Mouse (Mus musculus) olfactory bulb, adult 2 months (tissue): Measurements from ENCODE around the gene Abhd14a.

ENCODE experiments used
- CTCF ChIP-seq: fragments of 200-500 bp; IDR thresholded peaks from 2 replicates; pipeline ENCODE4 v1.5.1; 2012; ENCODE audit warnings: low read depth, mild to moderate bottlenecking, low read length, moderate library complexity; ENCODE audit not compliant: insufficient read depth
- POLR2A ChIP-seq: fragments of 200-500 bp; IDR thresholded peaks from 2 replicates; pipeline ENCODE4 v1.6.1; 2012; ENCODE audit warnings: mild to moderate bottlenecking, low read depth, low read length, moderate library complexity; ENCODE audit not compliant: insufficient read depth

- TF ChIP-seq POLR2A (no peak), CTCF (no peak)
Measured at GRCm38 (mm10) chr9:106444836-106445235, 2.6 kb downstream of the Abhd14a start.
